Mouse (Mus musculus): Measurements from ENCODE around the gene Chit1.

Gene Chit1

GRCm38 (mm10) chr1:134184089-134184488 is 73.0 kb downstream of the Chit1 start:
- 91% methylated on average over 4 of the region's 4 CpGs for WGBS

DNA sequence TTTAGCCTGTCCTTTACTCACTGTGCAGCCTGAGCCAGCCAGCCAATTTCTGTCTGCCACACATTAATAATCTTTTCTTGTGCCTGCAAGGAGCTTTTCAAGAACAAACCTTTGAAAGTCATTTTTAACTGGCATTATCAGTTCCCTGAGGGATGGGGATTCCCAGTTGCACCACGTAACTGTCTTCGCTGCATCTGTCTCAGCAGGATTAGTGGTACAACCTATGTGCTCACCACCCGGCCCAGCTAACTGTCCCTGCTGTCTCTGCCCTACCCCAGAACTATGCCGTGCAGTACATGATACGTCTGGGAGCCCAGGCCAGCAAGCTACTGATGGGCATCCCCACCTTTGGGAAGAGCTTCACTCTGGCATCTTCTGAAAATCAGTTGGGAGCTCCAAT is 77.2 kb downstream of the Chit1 start:
- 81% methylated on average over 5 of the region's 5 CpGs for WGBS

DNA sequence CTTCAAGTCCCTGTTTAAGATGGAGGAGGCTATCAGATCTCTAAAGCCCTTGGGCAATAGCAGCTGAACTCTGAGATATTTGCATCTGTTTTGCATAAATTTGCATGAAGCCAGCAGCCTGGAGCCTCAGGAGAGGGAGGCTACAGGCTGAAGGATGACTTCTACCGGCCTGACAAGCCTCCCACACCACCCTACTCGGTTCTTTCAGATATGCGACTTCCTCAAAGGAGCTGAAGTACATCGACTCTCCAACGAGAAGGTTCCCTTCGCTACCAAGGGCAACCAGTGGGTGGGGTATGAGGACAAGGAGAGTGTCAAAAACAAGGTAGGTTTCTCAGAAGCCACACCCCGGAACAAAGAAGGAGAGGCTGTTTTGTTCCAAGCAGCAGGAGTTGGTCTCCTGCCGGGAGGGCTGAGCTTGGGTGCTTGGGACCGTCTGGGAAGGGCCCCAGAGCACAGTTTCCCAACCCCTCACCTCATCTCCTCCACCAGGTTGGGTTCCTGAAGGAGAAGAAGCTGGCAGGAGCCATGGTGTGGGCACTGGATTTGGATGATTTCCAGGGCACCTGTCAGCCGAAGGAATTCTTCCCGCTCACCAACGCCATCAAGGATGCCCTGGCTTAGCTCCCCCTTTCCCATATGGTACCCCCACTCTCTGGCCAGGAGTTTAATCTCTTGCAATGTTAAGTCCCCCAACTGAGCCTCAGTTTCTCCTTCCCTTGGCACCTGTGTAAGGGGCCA is 78.1 kb downstream of the Chit1 start:
- 25% methylated on average over 12 of the region's 12 CpGs for WGBS

- 67% methylated on average over 5 of the region's 5 CpGs for WGBS
Measured at GRCm38 (mm10) chr1:134191192-134191591, 80.2 kb downstream of the Chit1 start.

- 38% methylated on average over 4 of the region's 4 CpGs for WGBS
Measured at GRCm38 (mm10) chr1:134192024-134192423, 81.0 kb downstream of the Chit1 start.

DNA sequence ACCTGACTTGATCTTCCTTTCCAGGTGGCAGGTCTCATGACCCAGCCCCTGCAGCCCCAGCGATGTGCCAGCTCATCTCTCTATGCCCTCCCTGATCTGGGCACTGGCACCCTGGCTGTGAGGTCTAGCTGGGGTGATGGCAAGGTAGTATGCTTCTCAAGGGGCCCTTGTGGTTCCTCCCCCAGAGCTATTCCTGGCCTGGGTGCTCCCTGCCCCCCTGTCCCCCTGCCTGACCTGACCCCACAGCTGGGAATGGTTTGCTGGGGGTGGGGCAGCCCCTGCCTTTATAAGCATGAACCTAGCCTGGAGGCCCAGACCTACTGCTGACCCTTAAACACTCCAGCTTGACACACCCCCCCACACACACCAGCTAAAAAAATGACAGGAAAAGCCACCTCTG is 82.1 kb downstream of the Chit1 start, which contains the start of gene Mybph:
TSS of gene Mybph (plus strand) at position 323 of the 400 bp plus-strand sequence.
- 91% methylated on average over 1 of the region's 1 CpGs for WGBS

DNA sequence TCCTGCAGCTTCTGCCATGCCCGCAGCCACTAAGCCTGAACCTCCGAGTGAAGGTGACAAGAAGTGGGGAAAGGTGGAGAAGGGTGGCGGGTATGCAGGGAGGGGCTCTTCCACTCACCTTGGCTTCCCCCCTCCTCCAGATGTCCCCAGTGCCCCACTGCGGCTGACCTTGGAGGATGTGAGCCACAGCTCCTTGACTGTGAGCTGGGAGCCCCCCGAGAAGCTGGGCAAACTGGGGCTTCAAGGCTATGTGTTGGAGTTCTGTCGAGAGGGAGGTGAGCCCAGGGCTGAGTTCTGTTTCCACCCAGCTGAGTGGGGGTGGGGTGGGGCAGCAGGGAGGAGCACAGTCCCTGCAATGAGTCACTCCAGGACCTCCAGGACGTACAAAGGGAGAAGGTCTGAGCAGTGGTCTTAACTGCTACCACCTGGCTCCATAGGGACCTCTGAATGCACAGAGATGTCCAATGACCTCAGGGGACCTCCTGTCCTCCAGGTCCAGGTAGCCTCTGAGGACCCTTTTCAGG is 82.7 kb downstream of the Chit1 start:
- 62% methylated on average over 7 of the region's 7 CpGs for WGBS

GRCm38 (mm10) chr1:134194298-134195022 is 83.4 kb downstream of the Chit1 start:
- 74% methylated on average over 16 of the region's 16 CpGs for WGBS

GRCm38 (mm10) chr1:134195117-134195516 is 84.1 kb downstream of the Chit1 start:
- WGBS, result 60% methylated on average over 2 of the region's 2 CpGs

- WGBS, result 15% methylated on average over 3 of the region's 3 CpGs
Measured at GRCm38 (mm10) chr1:134195571-134195970, 84.5 kb downstream of the Chit1 start.

DNA sequence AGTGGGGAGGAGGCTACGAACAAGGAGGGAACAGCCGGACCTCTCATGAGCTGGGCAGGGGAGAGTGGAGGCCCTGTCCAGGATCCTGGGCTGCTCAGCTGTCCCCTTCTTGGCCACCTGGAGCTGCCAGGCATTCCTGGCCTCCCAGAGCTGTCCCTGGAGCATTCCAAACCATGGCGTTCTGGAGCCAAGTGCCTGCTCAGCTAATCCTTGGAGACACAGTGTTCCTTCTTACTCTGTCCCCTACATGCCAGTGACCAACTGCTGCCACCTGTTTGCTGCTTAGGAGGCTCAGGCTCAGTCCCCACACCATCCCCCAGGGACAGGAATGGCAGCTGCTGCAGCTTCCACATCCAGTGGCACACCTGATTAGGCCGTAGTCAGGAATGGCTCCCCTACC is 84.9 kb downstream of the Chit1 start:
- WGBS, result 39% methylated on average over 4 of the region's 4 CpGs

GRCm38 (mm10) chr1:134196386-134196785 is 85.3 kb downstream of the Chit1 start:
- WGBS, result 48% methylated on average over 4 of the region's 4 CpGs

GRCm38 (mm10) chr1:134197325-134197982 is 86.4 kb downstream of the Chit1 start:
- WGBS, result 81% methylated on average over 15 of the region's 15 CpGs

DNA sequence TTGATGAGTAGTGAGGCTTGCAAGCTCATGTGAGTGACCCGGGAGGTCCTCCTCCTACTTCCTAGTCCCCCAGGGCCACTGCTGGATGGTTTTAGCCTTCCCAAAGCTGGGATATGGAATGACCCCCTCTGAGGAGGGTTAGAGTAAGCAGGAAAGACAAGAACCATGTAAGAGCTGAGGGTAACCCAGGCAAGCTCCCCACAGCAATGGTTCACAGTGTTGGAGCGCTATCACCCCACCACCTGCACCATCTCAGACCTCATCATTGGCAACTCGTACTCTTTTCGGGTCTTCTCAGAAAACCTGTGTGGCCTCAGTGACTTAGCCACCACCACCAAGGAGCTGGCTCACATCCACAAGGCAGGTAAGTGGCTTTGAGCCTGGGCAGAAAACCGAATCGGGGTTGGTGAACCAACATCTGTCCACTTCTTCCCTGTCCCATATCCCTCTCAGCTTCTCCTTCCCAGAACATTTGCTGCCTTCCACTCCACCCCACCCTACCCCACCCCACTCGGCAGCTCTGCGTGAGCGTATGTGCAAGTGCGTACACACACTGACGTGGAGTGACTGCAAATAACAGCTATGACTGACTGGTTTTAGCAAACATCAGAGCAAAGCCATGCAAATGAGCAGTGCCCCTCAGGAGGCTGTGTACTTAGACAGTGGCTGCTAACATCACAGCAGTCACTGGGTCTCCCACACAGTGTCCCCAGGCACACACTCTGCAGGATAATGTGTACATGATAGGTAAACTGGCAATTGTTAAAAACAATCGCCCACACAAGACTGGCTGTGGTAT is 87.4 kb downstream of the Chit1 start:
- 59% methylated on average over 12 of the region's 12 CpGs for WGBS

GRCm38 (mm10) chr1:134200481-134200880 is 89.4 kb downstream of the Chit1 start:
- 50% methylated on average over 2 of the region's 2 CpGs for WGBS

All from cerebral cortex, adult 2 months (tissue).